Mouse (Mus musculus) urinary bladder, postnatal 10 days (tissue): ENCODE data around the gene Grik1.

ENCODE experiments used
- DNase-seq: peaks from one replicate; pipeline ENCODE4 v3.0.0; 2022; ENCODE audit warnings: low spot score

The Grik1 gene

GRCm38 (mm10) chr16:88142136-88142535 lies 147.9 kb downstream of the Grik1 start:
- no peak for DNase-seq

- DNase-seq: no peak
Observed at GRCm38 (mm10) chr16:88141594-88141993, 148.5 kb downstream of the Grik1 start.

GRCm38 (mm10) chr16:88138913-88139312 lies 151.2 kb downstream of the Grik1 start:
- no peak for DNase-seq

GRCm38 (mm10) chr16:88132919-88133318 lies 157.1 kb downstream of the Grik1 start:
- no peak for DNase-seq

- DNase-seq: no peak
Observed at GRCm38 (mm10) chr16:88131103-88131502, 159.0 kb downstream of the Grik1 start.

- no peak for DNase-seq
Observed at GRCm38 (mm10) chr16:88125098-88125497, 165.0 kb downstream of the Grik1 start.

- no peak for DNase-seq
Observed at GRCm38 (mm10) chr16:88112551-88113138, 177.4 kb downstream of the Grik1 start.

- DNase-seq: no peak
Observed at GRCm38 (mm10) chr16:88111459-88111858, 178.6 kb downstream of the Grik1 start.

- no peak for DNase-seq
Observed at GRCm38 (mm10) chr16:88094206-88094789, 195.8 kb downstream of the Grik1 start.

GRCm38 (mm10) chr16:88087280-88087679 lies 202.8 kb downstream of the Grik1 start:
- DNase-seq: no peak

- DNase-seq: no peak
Observed at GRCm38 (mm10) chr16:88074716-88075115, 215.3 kb downstream of the Grik1 start.

GRCm38 (mm10) chr16:88060936-88061335 lies 229.1 kb downstream of the Grik1 start:
- no peak for DNase-seq

- no peak for DNase-seq
Observed at GRCm38 (mm10) chr16:88048121-88048520, 241.9 kb downstream of the Grik1 start.

- DNase-seq: no peak
Observed at GRCm38 (mm10) chr16:88044321-88044720, 245.7 kb downstream of the Grik1 start.

GRCm38 (mm10) chr16:88042458-88042857 lies 247.6 kb downstream of the Grik1 start:
- no peak for DNase-seq

GRCm38 (mm10) chr16:88038503-88039091 lies 251.5 kb downstream of the Grik1 start:
- DNase-seq: no peak

GRCm38 (mm10) chr16:87988805-87989204 lies 301.3 kb downstream of the Grik1 start:
- no peak for DNase-seq

- no peak for DNase-seq
Observed at GRCm38 (mm10) chr16:87984201-87984870, 305.7 kb downstream of the Grik1 start.

- no peak for DNase-seq
Observed at GRCm38 (mm10) chr16:87974076-87974443, 316.0 kb downstream of the Grik1 start.

- DNase-seq: no peak
Observed at GRCm38 (mm10) chr16:87973394-87974075, 316.5 kb downstream of the Grik1 start.

GRCm38 (mm10) chr16:87971911-87972310 lies 318.2 kb downstream of the Grik1 start:
- no peak for DNase-seq

- DNase-seq: no peak
Observed at GRCm38 (mm10) chr16:87969936-87970335, 320.1 kb downstream of the Grik1 start.

- no peak for DNase-seq
Observed at GRCm38 (mm10) chr16:87961419-87961818, 328.6 kb downstream of the Grik1 start.
